Mouse (Mus musculus): ENCODE results near the gene Pheta1.

Pheta1 gene

DNA sequence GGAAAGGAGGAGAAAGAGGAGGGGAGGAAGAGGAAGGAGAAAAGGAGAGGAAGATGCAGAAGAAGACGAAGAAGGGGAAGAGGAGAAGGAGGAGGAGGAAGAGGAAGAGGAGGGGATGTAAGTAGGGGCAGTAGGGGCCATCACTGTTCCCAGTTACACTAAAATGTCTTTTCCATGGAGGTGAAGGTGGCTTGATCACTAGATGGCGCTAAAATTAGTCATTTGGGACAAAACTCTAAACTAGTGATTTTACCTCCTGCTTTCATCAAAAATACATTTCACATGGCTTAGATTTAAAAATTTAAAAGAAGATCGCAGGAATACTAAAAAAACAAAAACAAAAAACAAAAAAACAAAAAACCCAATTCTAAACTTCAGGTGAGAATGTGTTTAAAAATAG, 44.8 kb downstream of the Pheta1 start:
- DNase-seq, result no peak

DNA sequence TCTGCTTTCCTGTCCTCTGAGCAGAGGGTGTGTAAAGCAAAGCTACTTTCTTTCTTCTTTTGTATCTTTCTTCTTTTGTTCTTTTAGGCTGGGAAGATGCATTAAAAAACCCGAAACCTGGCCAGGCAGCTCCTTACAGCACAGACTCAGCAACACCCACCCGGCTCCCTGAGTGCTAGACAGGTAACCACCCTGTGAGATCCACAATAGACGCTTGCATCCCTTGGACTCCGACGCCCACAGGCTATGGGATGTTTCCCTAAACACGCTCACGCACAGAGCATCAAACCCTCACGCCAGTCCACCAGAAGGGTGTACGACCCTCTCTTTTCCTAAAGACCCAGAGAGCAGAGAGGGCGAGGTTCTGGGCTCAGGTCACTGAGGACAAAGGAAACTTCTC, 45.9 kb downstream of the Pheta1 start:
- no peak for DNase-seq

DNA sequence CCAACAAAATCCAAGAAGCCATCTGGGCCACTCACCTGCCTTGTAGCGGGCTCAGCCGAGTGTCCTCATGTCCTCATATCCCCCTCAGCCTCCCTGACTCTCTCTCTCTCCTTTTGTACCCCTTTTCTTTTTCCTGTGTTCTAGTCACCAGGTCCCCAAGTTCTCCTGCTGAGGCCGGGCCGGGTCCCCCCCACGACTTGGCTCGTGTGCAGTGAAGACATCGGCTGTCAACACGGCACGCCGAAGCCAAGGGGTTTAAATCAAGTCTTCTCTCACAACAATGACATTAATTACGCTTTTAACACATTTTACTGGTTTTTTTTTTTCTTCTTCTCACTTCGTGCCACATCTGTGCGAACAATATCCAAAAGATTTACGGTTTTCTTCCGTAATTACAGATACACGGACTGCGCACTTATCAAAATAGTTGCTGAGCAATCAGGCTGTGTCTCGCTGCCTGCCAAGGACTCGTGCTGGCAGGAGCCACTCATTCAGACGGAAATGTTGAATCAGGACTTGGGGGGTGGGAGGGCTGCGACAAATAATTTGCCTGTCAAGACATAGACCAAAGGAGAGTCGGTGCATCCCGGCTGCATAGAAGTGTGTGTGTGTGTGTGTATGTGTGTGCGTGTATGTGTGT, 46.5 kb downstream of the Pheta1 start:
- no peak for DNase-seq

DNA sequence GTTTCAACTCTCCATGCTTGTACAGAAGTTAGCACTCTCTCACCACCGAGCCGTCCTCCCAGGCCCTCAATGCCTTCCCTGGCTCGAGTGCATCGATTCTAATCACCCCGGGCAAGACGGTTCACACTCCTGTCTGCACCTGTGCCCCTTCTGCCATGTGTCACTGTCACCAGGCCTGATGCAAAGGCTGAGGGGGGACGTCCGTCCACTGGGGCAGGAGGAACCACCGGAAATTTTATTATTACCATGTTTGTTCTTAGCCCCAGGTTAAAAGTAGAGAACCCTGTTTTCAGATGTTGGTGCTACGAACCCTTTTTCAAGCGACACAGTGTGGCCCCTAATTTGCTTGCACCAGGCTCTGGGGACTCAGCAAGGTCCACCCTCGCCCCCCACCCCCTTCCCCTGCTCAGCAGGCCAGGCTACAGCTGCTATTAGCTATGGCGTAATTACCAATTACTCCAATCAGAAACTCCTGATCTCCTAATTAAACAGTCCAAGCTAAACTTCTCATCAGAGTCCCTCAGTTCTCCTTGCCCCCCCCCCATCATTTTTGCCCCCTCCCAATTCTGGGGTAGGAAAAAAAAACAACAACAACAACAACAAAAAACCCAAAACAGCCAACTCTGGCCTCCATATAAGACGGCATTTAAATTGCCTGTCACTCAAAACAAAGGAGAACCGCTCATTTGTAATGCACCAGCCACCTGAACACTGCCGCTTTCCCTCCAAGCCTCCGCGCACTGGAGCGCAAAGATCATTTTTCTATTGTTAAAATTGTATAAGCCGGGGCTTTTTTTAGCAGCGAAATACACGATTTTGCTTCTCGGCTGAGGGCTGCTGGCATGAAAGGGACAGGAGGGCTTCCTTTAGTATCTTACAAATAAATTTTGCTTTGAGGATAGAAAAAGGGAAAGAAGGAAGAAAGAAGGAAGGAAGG, 54.3 kb downstream of the Pheta1 start:
- DNase-seq, result no peak

Data from kidney, adult 8-10 months (tissue).